Mouse (Mus musculus): ENCODE results near the gene Tsnaxip1.

GRCm38 (mm10) chr8:105853178-105853577 lies 25.6 kb downstream of the Tsnaxip1 start, which contains the start of gene Cenpt:
- TF ChIP-seq POLR2A (IDR thresholded peaks at IDR 0.05; ENCODE audit: low read depth, low read length) (no peak), CTCF (IDR thresholded peaks at IDR 0.05; ENCODE audit: extremely low read depth, insufficient read depth, insufficient read length, insufficient replicate concordance) (no peak)
